Mouse (Mus musculus): ENCODE data around the gene Pdxdc1.

- TF ChIP-seq CTCF (IDR thresholded peaks at IDR 0.05; ENCODE audit: control insufficient read depth, insufficient read depth, insufficient read length) (no peak), MYOG (IDR thresholded peaks at IDR 0.05; ENCODE audit: control insufficient read depth, extremely low read depth, insufficient read length) (no peak), CEBPB (IDR thresholded peaks at IDR 0.05; ENCODE audit: low read depth) (no peak), MAX (IDR thresholded peaks at IDR 0.05) (no peak), USF1 (IDR thresholded peaks at IDR 0.05; ENCODE audit: low read depth) (no peak)
These were observed 38.0 kb upstream of the Pdxdc1 start for GRCm38 (mm10) chr16:13940847-13941395.
